Mouse (Mus musculus) liver, adult 2 months (tissue): Measurements from ENCODE around the gene Dicer1. TPM values are rescaled to one million over a fixed set of nuclear protein-coding genes. Genes with fewer than 3 reads are reported as not detected.

Experiments used
- DNase-seq: peaks from one replicate; pipeline ENCODE4 v3.0.0-alpha.2; 2011; ENCODE audit warnings: low read depth, low spot score; ENCODE audit errors: extremely low read depth
- H3K27ac ChIP-seq: fragments of 200-500 bp; replicated peaks from 2 replicates; pipeline ENCODE4 v1.5.1; 2012; ENCODE audit warnings: low read depth, mild to moderate bottlenecking, control low read depth, inconsistent platforms, low read length; ENCODE audit not compliant: insufficient read depth
- H3K27me3 ChIP-seq: fragments of 200-500 bp; 2 replicates; pipeline ENCODE4 v1.6.1; 2012; ENCODE audit warnings: mild to moderate bottlenecking, moderate library complexity, low read length, inconsistent platforms; ENCODE audit not compliant: control insufficient read depth, insufficient read depth
- H3K36me3 ChIP-seq: fragments of 200-500 bp; 2 replicates; pipeline ENCODE4 v1.6.1; 2012; ENCODE audit warnings: low read length, inconsistent platforms; ENCODE audit not compliant: control insufficient read depth, insufficient read depth
- H3K4me1 ChIP-seq: fragments of 200-500 bp; 2 replicates; pipeline ENCODE4 v1.6.1; 2011; ENCODE audit warnings: low read length; ENCODE audit not compliant: control insufficient read depth, insufficient read depth
- H3K4me3 ChIP-seq: fragments of 200-500 bp; 2 replicates; pipeline ENCODE4 v1.5.1; 2011; ENCODE audit warnings: low read depth, mild to moderate bottlenecking, control low read depth, low read length, moderate library complexity; ENCODE audit not compliant: insufficient read depth
- H3K79me2 ChIP-seq: fragments of 200-500 bp; 2 replicates; pipeline ENCODE4 v1.6.1; 2012; ENCODE audit warnings: inconsistent platforms, mild to moderate bottlenecking, low read length, moderate library complexity; ENCODE audit not compliant: control insufficient read depth, insufficient read depth
- H3K9ac ChIP-seq: fragments of 200-500 bp; 2 replicates; pipeline ENCODE4 v1.6.1; 2012; ENCODE audit warnings: low read depth, mild to moderate bottlenecking, control low read depth, inconsistent platforms, low read length
- CTCF ChIP-seq: fragments of 200-500 bp; IDR thresholded peaks from 2 replicates; pipeline ENCODE4 v1.5.1; 2011; ENCODE audit warnings: low read depth, low read length, control low read depth
- POLR2A ChIP-seq: fragments of 200-500 bp; IDR thresholded peaks from 2 replicates; pipeline ENCODE4 v1.6.1; 2011; ENCODE audit warnings: low read length, control low read depth; ENCODE audit not compliant: insufficient read depth; ENCODE audit errors: extremely low read depth
- WGBS: fragments of 180-500 bp; shearing (Covaris S2); methylation state at CpG from one replicate; pipeline ENCODE4 v1.1.7; 2018; 5-methylcytosine and 5-hydroxymethylcytosine counted together
- polyA plus RNA-seq: library from polyadenylated mRNA; depleted of rRNA; stranded (reverse); fragments of >200 nt; gene quantifications from 2 replicates; pipeline ENCODE4 v1.2.3, GENCODE M21; 2012; rRNA removed
- total RNA-seq: library from RNA; depleted of rRNA; stranded (reverse); fragments of >200 nt; gene quantifications from 2 replicates; pipeline ENCODE4 v1.2.3, GENCODE M21; 2014; rRNA removed

The Dicer1 gene
- total RNA-seq (14.8 and 15.7 TPM in 2 replicates), polyA plus RNA-seq (4.9 and 5.0 TPM in 2 replicates)

GRCm38 (mm10) chr12:104751814-104752765 lies at the start of gene Dicer1:
Dicer1 (minus strand) TSS chr12:104751952.
- under 1% methylated on average over 75 of the region's 94 CpGs for WGBS
- Histone ChIP-seq H3K9ac (peak within 1 kb of the TSS; percentile 94), H3K4me1 (peaks cover 17% of the 10 kb centered on the region), H3K36me3 (no peaks in the 10 kb centered on the region), H3K27ac (peak within 1 kb of the TSS; percentile 56), H3K4me3 (peak within 1 kb of the TSS; percentile 92), H3K79me2 (peaks cover 32% of the 10 kb centered on the region), H3K27me3 (no peaks in the 10 kb centered on the region)
- peak; percentile 77 for DNase-seq
- TF ChIP-seq POLR2A (peak; percentile 59; the same call in 1 of the 2 replicates), CTCF (no peak)

GRCm38 (mm10) chr12:104799365-104799764 lies 47.6 kb upstream of the Dicer1 start:
- H3K27me3 ChIP-seq, result no peaks in the 10 kb centered on the region
- no peak for DNase-seq
- WGBS, result 92% methylated on average over 3 of the region's 3 CpGs
- H3K27ac ChIP-seq, result no peak overlapping the region
- peaks cover 4% of the 10 kb centered on the region; the same call in 1 of the 2 replicates for H3K4me1 ChIP-seq
- H3K79me2 ChIP-seq, result no peaks in the 10 kb centered on the region
- no peak overlapping the region for H3K4me3 ChIP-seq
- H3K9ac ChIP-seq, result no peak overlapping the region
- TF ChIP-seq CTCF (peak; percentile 26; the same call in 1 of the 2 replicates), POLR2A (no peak)
- H3K36me3 ChIP-seq, result peaks cover 48% of the 10 kb centered on the region

- no peak overlapping the region for H3K4me3 ChIP-seq
- H3K27me3 ChIP-seq, result no peaks in the 10 kb centered on the region
- peaks cover 4% of the 10 kb centered on the region; the same call in 1 of the 2 replicates for H3K4me1 ChIP-seq
- no peaks in the 10 kb centered on the region for H3K79me2 ChIP-seq
- no peak overlapping the region for H3K9ac ChIP-seq
- 38% methylated on average over 6 of the region's 6 CpGs for WGBS
- peak; percentile 72 for DNase-seq
- TF ChIP-seq CTCF (no peak), POLR2A (no peak)
- H3K27ac ChIP-seq, result no peak overlapping the region
- peaks cover 47% of the 10 kb centered on the region for H3K36me3 ChIP-seq
Measured at GRCm38 (mm10) chr12:104797905-104798304, 46.2 kb upstream of the Dicer1 start.

GRCm38 (mm10) chr12:104796635-104797378 lies 45.1 kb upstream of the Dicer1 start:
- Histone ChIP-seq H3K27me3 (no peaks in the 10 kb centered on the region), H3K27ac (no peak overlapping the region), H3K36me3 (peaks cover 52% of the 10 kb centered on the region), H3K4me1 (peaks cover 4% of the 10 kb centered on the region; the same call in 1 of the 2 replicates), H3K9ac (no peak overlapping the region), H3K79me2 (no peaks in the 10 kb centered on the region), H3K4me3 (no peak overlapping the region)
- TF ChIP-seq POLR2A, result no peak
- peak; percentile 43; the same call in 1 of the 2 replicates for TF ChIP-seq CTCF
- no peak for DNase-seq
- WGBS, result 89% methylated on average over 11 of the region's 11 CpGs

GRCm38 (mm10) chr12:104794957-104795356 lies 43.2 kb upstream of the Dicer1 start:
- no peak overlapping the region for H3K9ac ChIP-seq
- no peaks in the 10 kb centered on the region for H3K79me2 ChIP-seq
- no peak overlapping the region for H3K4me3 ChIP-seq
- no peak overlapping the region for H3K27ac ChIP-seq
- peaks cover 4% of the 10 kb centered on the region; the same call in 1 of the 2 replicates for H3K4me1 ChIP-seq
- TF ChIP-seq POLR2A (no peak), CTCF (no peak)
- DNase-seq, result no peak
- WGBS, result 91% methylated on average over 5 of the region's 5 CpGs
- peaks cover 45% of the 10 kb centered on the region for H3K36me3 ChIP-seq
- no peaks in the 10 kb centered on the region for H3K27me3 ChIP-seq
